Mouse (Mus musculus): Measurements from ENCODE around the gene Agbl4.
A peak's percentile ranks its signal among the peaks of the same experiment; 100 is the strongest.
"Not testable (repeated sequence)": the region's sequence is repeated elsewhere in the genome, so short reads cannot be mapped to it uniquely, and the experiment has no call there.

Agbl4 gene

DNA sequence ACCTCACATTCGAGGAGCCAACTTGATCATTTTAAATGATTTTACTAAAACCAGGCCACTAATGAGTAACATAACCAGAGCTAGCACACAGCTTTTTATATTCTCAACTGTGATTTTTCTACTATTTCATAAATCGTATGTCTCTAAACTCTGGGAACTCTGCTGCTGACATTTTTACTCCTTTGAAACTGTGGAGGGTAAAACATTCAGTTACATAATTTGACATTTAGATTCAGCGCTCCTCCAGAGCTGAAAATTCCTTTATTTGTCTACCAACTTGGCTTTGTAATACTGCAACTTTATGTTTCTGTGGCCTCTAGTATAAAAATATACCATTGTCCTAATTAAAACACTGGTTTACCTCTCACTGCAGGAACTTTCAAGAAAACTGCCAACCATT, 523.6 kb downstream of the Agbl4 start:
- DNase-seq = no peak

DNA sequence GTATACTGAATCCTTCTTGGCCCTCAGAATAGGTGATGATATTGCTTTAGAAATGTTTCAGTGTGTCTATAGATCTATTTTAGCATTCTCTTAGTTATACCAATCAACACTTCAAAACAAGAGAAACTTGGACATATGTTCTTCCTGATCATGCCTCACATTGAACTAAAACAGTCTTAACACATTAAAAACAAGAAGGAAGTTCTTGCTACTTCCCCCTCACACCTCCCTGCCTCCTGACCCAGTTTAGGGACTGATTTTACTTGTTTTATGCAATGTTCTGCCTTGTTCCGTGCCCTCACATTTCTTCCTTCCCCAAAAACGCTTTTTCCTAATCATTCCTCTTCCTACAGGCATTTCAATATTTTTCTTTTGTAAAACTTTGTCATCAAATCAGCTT, 604.2 kb downstream of the Agbl4 start:
- DNase-seq = peak; percentile 49

DNA sequence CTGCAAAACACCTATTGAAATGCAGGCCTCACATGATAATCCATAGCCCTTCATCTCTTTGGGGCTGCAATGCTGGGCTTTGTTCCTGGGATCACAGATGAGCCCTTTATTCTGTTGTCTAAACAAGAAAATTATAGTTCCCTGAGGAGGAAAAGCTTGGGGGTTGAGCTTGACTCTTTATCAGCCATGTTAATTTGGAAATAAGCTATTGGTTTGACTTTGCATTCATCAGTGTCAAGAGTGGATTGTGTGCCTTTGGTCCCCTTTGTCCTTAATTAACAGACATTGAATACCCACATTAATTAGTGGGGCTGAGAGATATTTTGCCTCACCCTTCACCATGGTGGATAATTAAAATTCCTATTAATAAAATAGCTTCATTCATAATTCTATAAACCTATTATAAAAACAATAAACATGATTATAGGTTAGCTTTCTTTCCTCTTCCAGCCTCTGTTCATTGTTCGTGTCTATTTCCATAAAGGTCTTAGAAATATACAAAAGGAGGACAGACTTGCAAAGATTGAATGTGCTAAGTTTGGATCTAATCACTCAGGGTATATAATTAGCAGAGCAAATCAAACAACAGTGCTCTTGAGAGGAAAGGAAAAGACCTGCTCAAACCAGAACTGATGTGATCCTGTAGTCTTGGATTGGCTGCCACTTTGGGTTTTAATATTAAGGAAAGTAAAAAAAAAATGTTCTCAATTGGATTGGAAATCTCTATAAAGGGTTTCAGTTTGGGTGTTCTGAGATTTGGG, 607.4 kb downstream of the Agbl4 start:
- no peak for DNase-seq

DNA sequence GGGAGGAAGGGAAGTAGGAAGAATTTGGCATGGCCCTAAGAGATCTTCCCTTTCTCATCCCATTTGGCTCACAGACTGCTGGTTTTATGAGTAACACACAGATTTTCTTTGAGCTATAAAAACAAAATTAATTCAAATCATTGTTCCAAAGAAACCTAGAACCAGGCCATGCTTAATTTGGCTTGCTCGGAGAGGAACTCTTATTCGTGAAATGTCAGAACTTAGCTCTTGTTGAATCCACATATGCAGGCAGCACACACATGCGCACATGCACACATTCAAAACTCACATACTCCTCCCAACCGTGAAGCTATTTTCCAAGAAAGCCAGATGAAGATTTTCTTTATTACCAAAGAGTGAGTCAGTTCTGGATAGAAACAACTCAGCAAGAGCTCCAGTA, 621.9 kb downstream of the Agbl4 start:
- DNase-seq = peak; percentile 60

DNA sequence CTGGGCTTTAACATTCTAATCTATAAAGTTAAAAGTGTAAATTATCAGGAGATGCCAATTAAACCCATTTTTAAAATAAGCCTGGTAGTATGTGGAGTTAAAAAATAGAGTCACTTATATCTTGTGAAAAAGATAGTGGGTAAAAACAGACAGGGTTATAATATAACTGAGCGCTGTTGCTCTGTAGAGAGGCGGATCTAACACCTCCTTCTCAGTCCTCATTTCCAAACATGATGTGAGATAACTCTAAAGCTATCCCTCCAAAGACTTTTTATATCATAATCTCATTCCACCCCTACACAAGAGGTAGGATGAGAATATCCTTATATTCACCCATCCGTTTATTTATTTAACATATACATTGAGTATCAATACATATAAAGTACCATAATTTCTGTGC, 669.9 kb downstream of the Agbl4 start:
- no peak for DNase-seq

DNA sequence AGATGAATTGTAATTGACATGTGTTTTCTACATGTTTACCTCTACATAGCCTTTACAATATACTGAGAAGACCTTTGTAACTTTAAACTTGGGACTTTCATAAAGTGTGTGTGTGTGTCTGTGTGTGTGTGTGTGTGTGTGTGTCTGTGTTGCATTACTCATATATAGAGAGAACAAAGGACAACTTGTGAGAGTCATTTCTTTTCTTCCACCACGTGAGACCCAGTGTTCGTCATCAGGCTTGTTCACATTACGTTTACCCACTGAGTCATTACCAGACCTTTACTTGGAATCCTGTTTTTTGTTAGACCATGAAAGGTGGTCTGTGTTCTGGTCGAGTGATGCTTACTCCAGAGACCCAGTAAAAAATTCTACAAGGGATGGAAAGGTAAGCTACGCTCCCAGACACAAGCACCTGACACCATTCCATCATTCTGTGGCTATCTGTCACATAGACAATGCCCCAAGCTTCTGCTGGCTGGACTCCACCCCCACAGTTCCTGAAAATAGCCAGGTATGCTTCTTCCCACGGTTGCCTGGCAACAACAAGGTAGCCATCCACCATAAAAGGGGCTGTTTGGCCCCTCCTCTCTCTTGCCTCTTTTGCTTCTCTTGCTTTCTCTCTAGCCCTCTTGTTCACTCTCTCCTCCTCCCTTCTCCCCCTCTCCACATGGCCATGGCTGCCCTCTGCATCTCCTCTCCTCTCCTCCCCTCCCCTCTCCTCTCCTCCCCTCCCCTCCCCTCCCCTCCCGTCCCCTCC, 676.5 kb downstream of the Agbl4 start:
- DNase-seq = no peak

DNA sequence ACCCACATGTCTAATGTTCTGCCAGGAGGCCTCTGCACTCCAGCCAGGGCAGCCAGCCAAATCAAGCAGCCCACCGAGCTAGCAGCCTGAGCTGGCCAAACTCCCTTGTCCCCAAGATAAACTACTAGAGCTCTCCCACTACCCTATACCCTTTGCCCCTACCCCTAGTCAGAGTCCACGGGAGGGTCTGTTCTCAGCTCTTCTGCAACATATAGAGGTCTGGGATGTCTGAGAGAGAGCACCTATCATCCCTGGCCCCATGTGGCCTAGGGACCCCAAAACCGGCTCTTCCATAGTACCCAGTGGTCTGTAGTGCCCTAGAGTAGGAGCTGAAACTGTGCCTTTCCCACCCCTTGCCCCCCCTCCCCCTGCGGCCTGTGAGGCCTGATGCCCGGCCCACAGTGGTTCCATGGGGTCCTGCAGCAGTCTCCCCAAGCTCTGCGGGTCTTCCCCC, 677.3 kb downstream of the Agbl4 start:
- DNase-seq = no peak

DNA sequence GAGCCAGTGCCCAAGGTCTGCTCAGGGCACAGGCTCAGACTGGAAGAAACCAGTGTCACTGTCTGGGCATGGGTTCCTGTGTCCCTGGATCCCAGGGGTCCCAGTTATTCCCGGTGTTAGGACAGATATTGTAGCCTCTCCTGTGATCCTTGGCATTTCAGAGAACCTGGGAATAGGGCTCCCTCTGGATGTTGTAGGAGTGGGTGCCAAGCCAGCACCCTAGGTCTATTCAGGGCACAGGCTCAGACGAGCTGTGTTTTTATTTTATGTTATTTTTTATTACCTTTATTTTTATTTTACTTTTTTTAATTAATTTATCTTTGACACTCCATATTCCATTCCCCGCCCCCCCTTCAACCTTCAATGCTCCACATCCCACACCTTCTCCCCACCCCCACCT, 680.3 kb downstream of the Agbl4 start:
- DNase-seq = no peak

DNA sequence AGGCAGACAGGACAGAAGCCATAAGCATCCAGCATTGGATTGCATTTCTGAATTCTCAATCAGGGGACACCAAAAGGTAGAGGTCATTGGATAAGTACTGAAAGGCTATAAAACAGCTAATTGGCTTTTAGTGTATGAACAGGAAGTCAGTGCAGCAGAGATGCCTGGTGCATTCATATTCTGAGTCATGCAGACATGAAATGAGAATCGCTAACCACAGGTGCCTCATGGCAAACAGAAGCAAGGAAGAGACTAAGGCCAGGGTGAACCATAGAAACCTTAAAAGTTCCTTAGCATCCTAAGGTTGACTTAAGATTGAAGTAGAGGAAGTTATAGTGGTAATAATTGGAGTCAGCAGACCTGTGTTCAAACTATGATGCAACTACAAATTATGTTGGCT, 687.9 kb downstream of the Agbl4 start:
- no peak for DNase-seq

DNA sequence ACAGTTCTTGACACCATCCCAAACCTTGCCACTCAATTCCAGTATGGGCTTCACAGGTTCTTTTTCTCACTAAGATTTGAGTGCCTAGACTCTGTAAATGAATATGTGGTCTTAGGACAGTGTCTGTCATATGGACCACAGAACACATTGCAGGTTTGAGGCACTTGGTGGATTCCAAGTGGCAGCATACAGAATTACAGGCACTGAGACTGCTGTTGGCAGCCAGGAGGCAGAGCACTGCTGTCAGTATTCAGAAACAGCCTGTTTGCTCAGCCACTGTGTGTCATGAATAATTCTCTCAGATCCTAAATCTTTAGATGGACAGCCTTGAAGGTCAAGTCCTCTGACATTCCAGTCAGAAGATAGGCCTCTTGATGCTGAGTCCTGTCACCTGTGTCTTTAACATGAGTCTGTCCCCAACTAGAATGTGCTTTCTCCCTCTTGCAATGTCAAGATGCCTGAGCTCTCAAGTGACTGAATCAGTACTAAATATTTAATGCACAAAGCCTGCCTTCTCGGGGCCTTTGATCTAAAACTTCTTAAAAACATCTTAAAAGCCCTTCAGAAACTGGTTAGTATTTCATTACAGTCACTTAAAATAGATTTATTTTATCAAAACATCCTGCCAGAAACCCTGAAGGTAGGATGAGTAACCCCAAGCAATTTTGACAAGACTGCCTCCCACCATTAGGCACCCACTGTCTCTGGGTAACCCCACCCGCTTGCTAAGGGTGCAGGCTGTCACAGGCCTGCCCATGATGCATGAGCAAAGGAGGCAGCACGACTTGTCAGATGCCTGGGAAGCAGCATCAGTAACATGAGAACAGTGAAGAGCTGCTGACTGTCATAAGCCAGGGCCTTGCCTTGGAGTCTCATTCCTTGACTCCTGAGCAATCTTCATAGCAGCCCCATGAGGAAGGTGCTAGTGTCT, 739.0 kb downstream of the Agbl4 start:
- peak; percentile 1 for DNase-seq

DNA sequence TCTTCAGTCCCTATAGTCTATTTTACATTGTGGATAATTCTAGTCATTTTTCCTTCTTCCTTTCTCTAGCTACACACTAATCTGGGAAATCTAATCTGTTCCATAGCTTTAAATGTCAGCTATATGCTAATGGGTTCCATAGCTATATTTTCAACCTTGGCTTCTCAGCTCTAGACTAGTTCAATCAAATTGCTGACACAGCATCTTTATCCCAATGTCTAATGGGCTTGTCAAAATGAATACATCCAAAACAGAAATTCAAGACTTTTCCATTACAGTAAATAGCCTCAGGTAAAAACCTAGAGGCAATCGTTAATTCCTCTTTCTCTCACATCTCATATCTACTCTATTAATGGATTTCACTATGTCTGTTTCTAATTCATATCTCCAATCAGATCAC, 750.3 kb downstream of the Agbl4 start:
- DNase-seq = no peak

DNA sequence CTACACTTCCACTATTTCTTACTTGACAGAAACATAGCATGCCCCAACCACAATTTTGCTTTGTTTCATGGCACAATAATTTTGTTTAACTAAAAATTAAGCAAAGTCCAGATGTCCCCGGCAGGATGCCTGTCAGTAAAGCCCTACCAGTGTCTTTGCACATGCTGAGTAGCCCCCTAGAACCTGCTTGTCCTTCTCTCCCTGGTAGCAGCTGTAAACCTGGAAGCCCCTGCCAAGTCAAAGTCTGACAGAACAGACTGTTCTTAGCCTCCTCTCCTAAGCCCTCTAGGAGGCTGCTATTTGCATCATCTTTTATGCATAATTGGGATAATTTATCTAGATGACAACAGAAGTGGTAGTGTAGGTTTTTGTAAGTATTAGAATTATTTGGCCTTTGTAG, 758.4 kb downstream of the Agbl4 start:
- DNase-seq = no peak

DNA sequence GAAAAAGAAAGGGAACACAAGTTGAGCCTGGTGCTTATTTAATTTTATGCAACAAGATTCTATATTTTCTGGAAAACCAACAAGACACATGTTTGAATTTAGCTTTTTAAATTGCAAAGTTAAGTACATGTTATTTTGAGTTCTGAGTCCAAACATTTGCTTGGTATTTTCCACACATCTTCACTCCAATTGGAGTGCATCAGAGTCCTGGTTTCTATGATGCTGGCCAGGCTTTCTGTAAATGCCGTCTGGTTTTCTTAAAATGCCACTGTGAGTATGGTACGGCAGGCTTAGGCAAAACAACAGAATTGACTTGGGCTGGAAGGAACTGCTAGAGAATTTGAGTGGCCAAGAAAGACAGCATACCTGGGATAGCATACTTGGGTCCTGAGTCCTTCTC, 784.0 kb downstream of the Agbl4 start:
- DNase-seq = peak; percentile 13

DNA sequence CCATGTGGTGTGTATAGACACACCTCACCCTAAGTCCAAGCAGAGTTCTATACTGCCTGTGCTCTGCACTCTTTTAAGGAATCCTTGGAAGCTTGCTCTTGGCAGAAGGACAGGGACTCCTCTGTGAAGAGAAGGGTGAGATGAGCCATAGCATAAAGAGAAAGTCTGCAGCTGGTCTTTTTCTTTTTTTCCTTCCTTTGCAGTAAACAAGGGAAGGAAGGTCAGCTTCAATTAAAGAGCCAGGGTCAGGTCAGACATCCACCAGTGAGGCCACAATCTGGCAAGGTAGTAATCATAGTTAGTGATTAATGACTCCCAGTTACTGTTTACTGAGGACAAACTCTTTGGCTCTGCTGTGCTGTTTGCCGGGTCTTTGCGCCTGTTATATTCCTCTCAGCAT, 802.6 kb downstream of the Agbl4 start:
- DNase-seq = no peak

DNA sequence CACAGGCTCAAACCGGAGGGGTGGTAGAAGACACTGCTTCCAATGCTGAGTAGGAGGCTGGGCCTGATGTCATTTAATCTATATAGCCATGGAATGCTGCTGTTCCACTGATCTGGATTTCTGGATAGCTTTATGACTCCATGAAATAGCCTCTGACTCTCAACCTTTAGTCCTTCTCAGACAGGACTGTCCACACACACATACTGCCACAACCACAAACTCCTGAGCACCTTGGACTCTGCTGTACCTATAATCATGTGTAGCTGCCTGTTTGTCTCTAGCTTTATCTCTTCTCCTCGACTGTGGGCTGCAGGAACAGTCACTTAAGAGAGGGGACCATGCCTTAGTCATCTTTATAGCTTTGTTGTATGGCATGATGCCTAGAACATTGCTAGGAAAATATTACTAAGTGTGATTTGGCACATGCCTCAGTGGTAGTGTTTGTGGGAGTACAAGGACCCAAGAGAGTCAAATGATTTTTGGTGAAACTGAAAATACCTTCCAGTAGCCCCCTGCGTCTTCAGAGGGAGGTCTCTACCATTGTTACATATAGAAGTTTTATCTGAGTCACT, 817.8 kb downstream of the Agbl4 start:
- peak; percentile 15 for DNase-seq

DNA sequence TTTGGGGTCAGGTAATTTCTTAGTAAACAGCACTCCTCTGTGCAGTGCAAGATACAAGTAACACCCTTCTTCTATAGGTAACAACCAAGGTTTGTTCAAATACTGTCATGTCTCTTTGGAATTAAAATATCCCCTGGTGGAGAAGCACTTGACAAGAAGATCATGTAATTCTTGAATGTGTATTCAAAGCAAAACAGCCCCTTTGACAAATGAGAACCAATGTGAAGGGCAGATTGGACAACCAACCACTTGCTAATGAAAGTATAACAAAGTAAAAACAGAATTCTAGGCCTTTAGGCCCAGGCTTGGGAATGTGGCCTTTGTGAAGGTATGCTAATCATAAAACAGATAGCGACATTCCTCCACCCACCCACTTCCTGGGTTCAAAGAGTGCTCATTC, 821.6 kb downstream of the Agbl4 start:
- DNase-seq = not testable (repeated sequence)

DNA sequence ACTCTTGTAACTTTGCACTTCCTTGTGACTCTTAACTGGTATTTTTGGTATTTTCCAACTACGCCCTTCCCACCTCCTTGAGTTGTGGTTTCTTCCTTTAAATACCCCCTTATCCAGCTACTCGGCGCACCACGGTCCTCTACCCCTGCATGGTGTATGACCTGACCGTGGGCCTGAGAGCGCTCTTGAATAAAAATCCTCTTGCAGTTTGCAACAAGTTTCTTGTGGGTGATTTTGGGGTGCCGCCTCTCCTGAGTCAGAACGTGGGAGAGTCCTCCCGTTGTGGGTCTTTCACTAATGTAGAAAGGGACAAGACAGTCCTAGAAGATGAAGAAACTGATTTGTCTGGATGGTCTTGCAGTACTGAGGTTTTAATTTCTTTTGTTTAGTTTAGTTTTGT, 822.1 kb downstream of the Agbl4 start:
- DNase-seq = not testable (repeated sequence)

DNA sequence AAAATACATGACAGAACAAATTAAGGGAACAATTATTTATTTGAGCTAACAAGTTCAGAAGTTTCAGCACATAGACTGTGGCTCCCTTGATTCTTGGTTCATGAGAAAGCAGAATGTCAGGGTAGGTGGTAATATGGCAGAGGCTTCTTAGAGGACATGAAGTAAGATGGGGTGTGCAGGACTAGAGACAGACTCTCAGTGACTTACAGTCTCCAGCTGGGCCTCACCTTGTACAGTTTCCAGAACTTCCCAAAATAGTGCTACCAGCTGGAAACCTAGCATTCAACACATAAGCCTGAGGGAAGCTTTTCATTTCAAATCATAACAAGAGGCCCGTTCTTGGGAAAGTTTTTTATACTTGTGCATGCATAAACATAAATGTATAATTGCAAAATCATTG, 836.4 kb downstream of the Agbl4 start:
- DNase-seq = no peak

DNA sequence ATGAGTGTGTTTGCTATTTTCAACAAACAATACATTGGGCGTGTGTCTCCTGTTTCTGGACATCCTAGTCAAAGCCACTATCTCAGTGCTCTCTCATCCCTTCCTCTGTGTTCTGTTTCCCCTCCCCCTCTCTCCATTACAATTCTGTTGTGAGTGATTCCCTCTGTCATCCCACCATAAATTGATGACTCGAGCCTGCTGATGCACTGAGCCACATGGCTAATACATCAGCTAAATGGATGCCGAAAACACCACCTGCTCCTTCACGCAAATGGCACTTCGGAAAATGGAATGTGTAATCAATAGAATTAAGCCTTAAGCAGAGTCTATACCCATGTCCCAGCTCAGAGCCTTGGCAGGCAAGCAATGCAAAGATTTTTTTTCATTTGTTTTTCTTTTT, 854.5 kb downstream of the Agbl4 start:
- no peak for DNase-seq

DNA sequence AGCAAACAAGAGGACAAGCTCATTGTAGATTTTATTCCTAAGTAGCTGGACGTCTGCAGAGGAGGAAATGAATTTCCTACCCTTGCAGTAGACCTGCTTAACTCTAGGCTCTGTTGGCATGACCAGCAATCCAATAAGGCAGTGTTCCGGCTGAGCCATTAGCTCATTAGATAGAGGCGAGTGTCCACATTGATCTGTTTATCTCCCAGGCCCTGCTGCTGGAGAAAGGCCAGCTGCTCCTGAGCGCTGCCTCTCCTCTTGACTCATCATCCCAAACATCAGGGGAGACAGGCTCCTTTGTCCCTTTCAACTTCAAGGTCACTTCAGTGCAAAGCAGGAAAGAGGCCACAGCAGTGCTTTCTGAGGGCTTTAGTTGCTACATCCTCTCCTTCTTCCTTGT, 858.0 kb downstream of the Agbl4 start:
- no peak for DNase-seq

DNA sequence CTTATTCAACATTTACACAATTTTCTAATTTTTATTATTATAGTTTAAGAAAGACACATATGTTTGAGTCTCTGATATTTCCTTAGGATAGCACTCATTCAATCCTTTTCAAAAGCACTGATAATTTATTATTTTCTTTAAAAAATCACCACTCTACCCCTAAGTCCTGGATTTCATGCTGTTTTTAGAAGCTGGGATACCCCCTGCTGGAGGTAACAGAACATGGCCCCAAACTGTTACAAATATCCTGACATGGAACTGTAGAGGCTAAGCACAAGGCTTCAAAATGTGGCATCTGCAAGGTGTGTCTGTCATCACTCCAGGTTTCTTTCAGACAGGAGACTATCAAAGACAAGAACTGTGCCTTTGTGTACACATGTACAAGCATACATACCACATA, 859.5 kb downstream of the Agbl4 start:
- no peak for DNase-seq

DNA sequence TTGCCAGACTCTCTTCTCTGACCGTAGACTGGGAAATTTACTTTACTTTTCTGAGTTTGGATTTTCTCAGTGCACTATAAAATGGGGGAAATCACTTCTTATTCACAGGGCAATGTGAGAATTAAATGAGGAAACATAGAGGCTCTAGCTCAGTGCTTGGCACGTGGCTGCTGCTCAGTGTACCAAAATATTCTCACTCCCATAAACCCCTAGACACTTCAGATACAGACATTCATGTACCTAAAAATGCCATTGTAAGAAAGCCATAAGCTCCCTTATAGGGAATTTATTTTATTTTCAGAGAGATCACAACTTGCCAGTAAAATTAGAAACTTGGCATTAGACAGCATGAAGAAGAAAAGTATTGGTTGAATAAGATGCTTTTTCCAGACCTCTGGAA, 883.5 kb downstream of the Agbl4 start:
- no peak for DNase-seq

DNA sequence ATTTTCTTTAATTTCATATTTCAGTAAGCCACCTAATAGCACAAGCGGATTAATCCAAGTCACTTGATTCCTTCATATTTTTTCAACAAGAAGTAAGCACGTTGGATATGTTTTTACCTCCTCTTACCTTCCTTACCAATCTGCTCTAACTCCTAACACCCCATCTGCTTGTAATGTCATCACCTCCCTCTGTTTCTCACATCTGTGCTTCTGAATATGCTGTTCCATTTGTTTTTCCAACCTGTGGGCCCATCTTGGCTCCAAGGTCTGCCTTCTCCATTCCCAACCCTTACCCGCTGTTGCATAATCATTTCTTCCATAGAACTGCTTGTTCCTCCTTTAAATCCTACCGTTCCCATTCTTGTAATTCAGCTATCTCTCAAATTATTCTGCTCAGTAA, 884.4 kb downstream of the Agbl4 start:
- DNase-seq = peak; percentile 39
